Mouse (Mus musculus): ENCODE results near the gene Dtnb. TPM values are rescaled to one million over a fixed set of nuclear protein-coding genes. Genes with fewer than 3 reads are reported as not detected.

Dtnb gene
- polyA plus RNA-seq, 1 experiment from 2014 or later: 35.3 TPM

GRCm38 (mm10) chr12:3548582-3549211 is 23.5 kb upstream of the Dtnb start:
- Histone ChIP-seq H3K4me2 (replicated peaks) (no peak overlapping the region), H3K4me1 (peaks cover 8% of the 10 kb centered on the region), H3K27ac (replicated peaks) (no peak overlapping the region), H3K9ac (replicated peaks) (no peak overlapping the region), H3K27me3 (peaks cover 9% of the 10 kb centered on the region; the same call in 1 of the 2 replicates), H3K4me3 (no peak overlapping the region), H3K9me3 (no peaks in the 10 kb centered on the region), H3K36me3 (no peaks in the 10 kb centered on the region)
- 62% methylated on average over 5 of the region's 5 CpGs for WGBS
- ATAC-seq (ENCODE audit: low FRiP score, low read depth): no peak

- H3K9ac ChIP-seq (replicated peaks): 0 out of 2 replicates have a peak overlapping the region, but pooled peaks have one; percentile 8
- H3K36me3 ChIP-seq: no peaks in the 10 kb centered on the region
- ATAC-seq (ENCODE audit: low FRiP score, low read depth): 0 out of 2 replicates have a peak, but pooled peaks have one; percentile 41
- no peaks in the 10 kb centered on the region for H3K9me3 ChIP-seq
- WGBS: 11% methylated on average over 13 of the region's 13 CpGs
- no peak overlapping the region for H3K4me3 ChIP-seq
- peaks cover 9% of the 10 kb centered on the region; the same call in 1 of the 2 replicates for H3K27me3 ChIP-seq
- H3K27ac ChIP-seq (replicated peaks): no peak overlapping the region
- H3K4me2 ChIP-seq (replicated peaks): peak overlapping the region; percentile 21; the same call in 1 of the 2 replicates
- peaks cover 8% of the 10 kb centered on the region for H3K4me1 ChIP-seq
Measured at GRCm38 (mm10) chr12:3550280-3550679, 21.9 kb upstream of the Dtnb start.

- Histone ChIP-seq H3K4me1 (no peaks in the 10 kb centered on the region), H3K27me3 (no peaks in the 10 kb centered on the region), H3K4me3 (no peak overlapping the region), H3K27ac (replicated peaks) (no peak overlapping the region), H3K36me3 (no peaks in the 10 kb centered on the region), H3K4me2 (replicated peaks) (no peak overlapping the region), H3K9ac (replicated peaks) (no peak overlapping the region), H3K9me3 (no peaks in the 10 kb centered on the region)
- ATAC-seq (ENCODE audit: low FRiP score, low read depth): no peak
- 63% methylated on average over 9 of the region's 9 CpGs for WGBS
Measured at GRCm38 (mm10) chr12:3557414-3558319, 14.5 kb upstream of the Dtnb start.

- H3K9ac ChIP-seq (replicated peaks): no peak overlapping the region
- no peak overlapping the region for H3K27ac ChIP-seq (replicated peaks)
- no peaks in the 10 kb centered on the region for H3K4me1 ChIP-seq
- no peak overlapping the region for H3K4me3 ChIP-seq
- no peaks in the 10 kb centered on the region for H3K36me3 ChIP-seq
- no peak overlapping the region for H3K4me2 ChIP-seq (replicated peaks)
- no peaks in the 10 kb centered on the region for H3K27me3 ChIP-seq
- ATAC-seq (ENCODE audit: low FRiP score, low read depth): no peak
- no peaks in the 10 kb centered on the region for H3K9me3 ChIP-seq
- WGBS: 42% methylated on average over 1 of the region's 1 CpGs
Measured at GRCm38 (mm10) chr12:3560596-3560995, 11.6 kb upstream of the Dtnb start.

- no peak overlapping the region for H3K27ac ChIP-seq (replicated peaks)
- no peak overlapping the region for H3K9ac ChIP-seq (replicated peaks)
- H3K9me3 ChIP-seq: no peaks in the 10 kb centered on the region
- ATAC-seq (ENCODE audit: low FRiP score, low read depth): no peak
- no peaks in the 10 kb centered on the region for H3K4me1 ChIP-seq
- no peaks in the 10 kb centered on the region for H3K27me3 ChIP-seq
- 86% methylated on average over 6 of the region's 6 CpGs for whole genome bisulfite sequencing
- no peak overlapping the region for H3K4me2 ChIP-seq (replicated peaks)
- H3K4me3 ChIP-seq: no peak overlapping the region
- no peaks in the 10 kb centered on the region for H3K36me3 ChIP-seq
Measured at GRCm38 (mm10) chr12:3561032-3561431, 11.1 kb upstream of the Dtnb start.

- H3K9me3 ChIP-seq: no peaks in the 10 kb centered on the region
- no peak for ATAC-seq (ENCODE audit: low FRiP score, low read depth)
- H3K4me2 ChIP-seq (replicated peaks): no peak overlapping the region
- 94% methylated on average over 10 of the region's 10 CpGs for WGBS
- H3K27ac ChIP-seq (replicated peaks): no peak overlapping the region
- H3K4me3 ChIP-seq: no peak overlapping the region
- H3K9ac ChIP-seq (replicated peaks): no peak overlapping the region
- H3K36me3 ChIP-seq: no peaks in the 10 kb centered on the region
- no peaks in the 10 kb centered on the region for H3K4me1 ChIP-seq
- H3K27me3 ChIP-seq: no peaks in the 10 kb centered on the region
Measured at GRCm38 (mm10) chr12:3562806-3563205, 9.4 kb upstream of the Dtnb start.

GRCm38 (mm10) chr12:3563659-3564058 is 8.5 kb upstream of the Dtnb start:
- 84% methylated on average over 4 of the region's 4 CpGs for WGBS
- H3K36me3 ChIP-seq: no peaks in the 10 kb centered on the region
- no peak for ATAC-seq (ENCODE audit: low FRiP score, low read depth)

GRCm38 (mm10) chr12:3568461-3568991 is 3.7 kb upstream of the Dtnb start:
- no peak overlapping the region for H3K27ac ChIP-seq (replicated peaks)
- no peak for ATAC-seq (ENCODE audit: low FRiP score, low read depth)
- no peak overlapping the region for H3K4me2 ChIP-seq (replicated peaks)
- peaks cover 8% of the 10 kb centered on the region for H3K4me1 ChIP-seq
- no peak overlapping the region for H3K9ac ChIP-seq (replicated peaks)
- no peak overlapping the region for H3K4me3 ChIP-seq
- no peaks in the 10 kb centered on the region for H3K36me3 ChIP-seq
- H3K27me3 ChIP-seq: peaks cover 4% of the 10 kb centered on the region; the same call in 1 of the 2 replicates
- H3K9me3 ChIP-seq: no peaks in the 10 kb centered on the region
- WGBS: 82% methylated on average over 5 of the region's 5 CpGs

More at GRCm38 (mm10) chr12:3563659-3564058, 8.5 kb upstream of the Dtnb start:
- no peak overlapping the region for H3K4me2 ChIP-seq (replicated peaks)
- H3K9ac ChIP-seq (replicated peaks): no peak overlapping the region
- H3K4me1 ChIP-seq: no peaks in the 10 kb centered on the region
- no peak overlapping the region for H3K4me3 ChIP-seq
- H3K27me3 ChIP-seq: no peaks in the 10 kb centered on the region
- H3K9me3 ChIP-seq: no peaks in the 10 kb centered on the region
- H3K27ac ChIP-seq (replicated peaks): no peak overlapping the region

- Histone ChIP-seq H3K9me3 (no peaks in the 10 kb centered on the region), H3K9ac (replicated peaks) (no peak overlapping the region), H3K27ac (replicated peaks) (no peak overlapping the region), H3K4me1 (peaks cover 12% of the 10 kb centered on the region), H3K4me2 (replicated peaks) (no peak overlapping the region), H3K36me3 (no peaks in the 10 kb centered on the region), H3K4me3 (no peak overlapping the region), H3K27me3 (peaks cover 5% of the 10 kb centered on the region; the same call in 1 of the 2 replicates)
- WGBS: 84% methylated on average over 4 of the region's 4 CpGs
- no peak for ATAC-seq (ENCODE audit: low FRiP score, low read depth)
Measured at GRCm38 (mm10) chr12:3570711-3571400, 1.3 kb upstream of the Dtnb start.

GRCm38 (mm10) chr12:3572581-3573397 is 608 bp downstream of the Dtnb start:
- peaks cover 12% of the 10 kb centered on the region for H3K4me1 ChIP-seq
- H3K27me3 ChIP-seq: peaks cover 5% of the 10 kb centered on the region; the same call in 1 of the 2 replicates
- H3K9me3 ChIP-seq: no peaks in the 10 kb centered on the region
- H3K9ac ChIP-seq (replicated peaks): peak overlapping the region; percentile 90
- peak overlapping the region; percentile 79 for H3K27ac ChIP-seq (replicated peaks)
- H3K4me2 ChIP-seq (replicated peaks): peak overlapping the region; percentile 81
- H3K36me3 ChIP-seq: no peaks in the 10 kb centered on the region
- peak overlapping the region; percentile 83 for H3K4me3 ChIP-seq
- 1% methylated on average over 46 of the region's 53 CpGs for WGBS
- ATAC-seq (ENCODE audit: low FRiP score, low read depth): peak; percentile 85

- H3K4me3 ChIP-seq: peak overlapping the region; percentile 83
- no peaks in the 10 kb centered on the region for H3K9me3 ChIP-seq
- no peaks in the 10 kb centered on the region for H3K36me3 ChIP-seq
- no peak for ATAC-seq (ENCODE audit: low FRiP score, low read depth)
- 33% methylated on average over 6 of the region's 6 CpGs for WGBS
- H3K4me2 ChIP-seq (replicated peaks): peak overlapping the region; percentile 81
- H3K27me3 ChIP-seq: peaks cover 5% of the 10 kb centered on the region; the same call in 1 of the 2 replicates
- H3K4me1 ChIP-seq: peaks cover 12% of the 10 kb centered on the region
- H3K27ac ChIP-seq (replicated peaks): no peak overlapping the region
- H3K9ac ChIP-seq (replicated peaks): peak overlapping the region; percentile 90
Measured at GRCm38 (mm10) chr12:3573410-3573809, 1.2 kb downstream of the Dtnb start.
